Comparison of ENCODE assay signal across 8 mouse cellular contexts in the genomic region with DNA sequence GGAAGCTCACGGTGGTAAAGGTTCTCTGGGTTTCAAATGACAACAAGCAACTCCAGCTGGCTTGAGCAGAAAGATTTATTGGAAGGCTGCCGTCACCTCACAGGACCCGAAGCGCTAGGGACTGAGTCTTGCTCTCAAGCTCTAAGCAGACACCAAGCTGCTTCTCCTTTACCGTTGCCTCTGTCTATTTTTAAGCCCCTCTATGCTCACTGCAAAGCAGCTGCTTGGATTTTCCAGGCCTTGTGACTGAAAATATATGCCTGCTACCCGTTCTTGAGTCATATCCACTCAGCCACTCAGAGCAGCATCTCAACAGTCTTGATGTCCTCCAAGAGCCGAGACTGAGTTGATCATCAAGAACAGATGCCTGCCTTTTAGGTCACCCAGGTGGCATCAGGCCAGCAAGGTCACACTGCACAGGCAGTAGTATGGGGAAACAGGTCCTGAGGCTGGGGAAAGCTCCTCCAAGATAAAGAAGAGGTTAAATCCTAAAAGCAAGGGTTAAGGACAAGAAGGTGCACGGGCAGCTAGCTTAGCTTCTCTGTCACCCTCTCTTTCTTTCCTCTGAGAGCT.
A peak's percentile ranks its signal among the peaks of the same experiment; 100 is the strongest.
DNase-seq lines count a peak whose midpoint lies in the region; ATAC-seq and TF ChIP-seq lines count a peak whose summit lies in the region.

No protein-coding gene starts in this region.

- DNase-seq in kidney, adult 18-20 months = no peak
- peak; percentile 22 for DNase-seq in cerebellum, adult 8-10 months
- peak; percentile 74 for DNase-seq in heart, embryonic 10.5 days (ENCODE audit: low spot score)
- DNase-seq in hindbrain, postnatal 0 days (ENCODE audit: low spot score) = no peak
- no peak for DNase-seq in thymus, postnatal 0 days (ENCODE audit: low spot score)
- no peak for DNase-seq in retina, embryonic 14.5 days (ENCODE audit: low spot score)

- no peak overlapping the region for H3K4me2 ChIP-seq in kidney, embryonic 15.5 days
- no peak overlapping the region for H3K4me2 ChIP-seq in limb, embryonic 13.5 days (replicated peaks)
- H3K4me2 ChIP-seq in hindbrain, postnatal 0 days (ENCODE audit: low read depth, low read length) = no peak overlapping the region

- no peaks in the 10 kb centered on the region for H3K9me3 ChIP-seq in kidney, embryonic 15.5 days (replicated peaks)
- no peaks in the 10 kb centered on the region for H3K9me3 ChIP-seq in heart, embryonic 10.5 days
- H3K9me3 ChIP-seq in limb, embryonic 13.5 days = no peaks in the 10 kb centered on the region
- H3K9me3 ChIP-seq in hindbrain, postnatal 0 days (ENCODE audit: low read length) = no peaks in the 10 kb centered on the region

- TF ChIP-seq CTCF in hindbrain, postnatal 0 days (IDR thresholded peaks at IDR 0.05; ENCODE audit: low read depth) = no peak

- H3K27ac ChIP-seq in kidney, embryonic 15.5 days = no peak overlapping the region
- peak overlapping the region; percentile 78 for H3K27ac ChIP-seq in heart, embryonic 10.5 days
- no peak overlapping the region for H3K27ac ChIP-seq in limb, embryonic 13.5 days
- no peak overlapping the region for H3K27ac ChIP-seq in hindbrain, postnatal 0 days

- no peaks in the 10 kb centered on the region for H3K36me3 ChIP-seq in kidney, embryonic 15.5 days
- no peaks in the 10 kb centered on the region for H3K36me3 ChIP-seq in heart, embryonic 10.5 days
- no peaks in the 10 kb centered on the region for H3K36me3 ChIP-seq in limb, embryonic 13.5 days
- H3K36me3 ChIP-seq in hindbrain, postnatal 0 days (ENCODE audit: insufficient read depth, low read length) = no peaks in the 10 kb centered on the region

- H3K27me3 ChIP-seq in kidney, embryonic 15.5 days = no peaks in the 10 kb centered on the region
- no peaks in the 10 kb centered on the region for H3K27me3 ChIP-seq in heart, embryonic 10.5 days (ENCODE audit: insufficient read depth, poor library complexity, severe bottlenecking)
- H3K27me3 ChIP-seq in limb, embryonic 13.5 days = no peaks in the 10 kb centered on the region
- no peaks in the 10 kb centered on the region for H3K27me3 ChIP-seq in hindbrain, postnatal 0 days (ENCODE audit: insufficient read depth, low read length)

- ATAC-seq in kidney, embryonic 15.5 days (replicated peaks; ENCODE audit: low FRiP score) = peak; percentile 46; the same call in 1 of the 2 replicates
- ATAC-seq in limb, embryonic 13.5 days (ENCODE audit: low FRiP score, low read depth) = peak; percentile 54; the same call in 1 of the 2 replicates
- ATAC-seq in hindbrain, postnatal 0 days = no peak

- WGBS in kidney, embryonic 15.5 days = 21% methylated on average over 8 of the region's 8 CpGs
- WGBS in heart, embryonic 10.5 days = 57% methylated on average over 8 of the region's 8 CpGs
- WGBS in limb, embryonic 13.5 days = 29% methylated on average over 8 of the region's 8 CpGs
- 69% methylated on average over 8 of the region's 8 CpGs for WGBS in hindbrain, postnatal 0 days

- H3K4me3 ChIP-seq in kidney, embryonic 15.5 days (replicated peaks) = no peak overlapping the region
- no peak overlapping the region for H3K4me3 ChIP-seq in heart, embryonic 10.5 days
- no peak overlapping the region for H3K4me3 ChIP-seq in limb, embryonic 13.5 days
- no peak overlapping the region for H3K4me3 ChIP-seq in hindbrain, postnatal 0 days (ENCODE audit: low read length)

- no peak overlapping the region for H3K9ac ChIP-seq in kidney, embryonic 15.5 days
- no peak overlapping the region for H3K9ac ChIP-seq in limb, embryonic 13.5 days
- no peak overlapping the region for H3K9ac ChIP-seq in hindbrain, postnatal 0 days (replicated peaks; ENCODE audit: low read length)

- peaks cover 15% of the 10 kb centered on the region for H3K4me1 ChIP-seq in kidney, embryonic 15.5 days
- peaks cover 30% of the 10 kb centered on the region for H3K4me1 ChIP-seq in heart, embryonic 10.5 days
- peaks cover 11% of the 10 kb centered on the region for H3K4me1 ChIP-seq in limb, embryonic 13.5 days
- H3K4me1 ChIP-seq in hindbrain, postnatal 0 days (ENCODE audit: insufficient read depth, low read length) = no peaks in the 10 kb centered on the region

Comparison
In these comparisons a context has a peak if more than half of its experiments do, and no peak if none do; other contexts are left out.
1. DNase-seq: peak in cerebellum, adult 8-10 months (single experiment) and heart, embryonic 10.5 days (single experiment); none in kidney, adult 18-20 months (single experiment), hindbrain, postnatal 0 days (single experiment), thymus, postnatal 0 days (single experiment) and retina, embryonic 14.5 days (single experiment).